Comparison of ENCODE assay signal across 12 mouse cellular contexts in the genomic region with DNA sequence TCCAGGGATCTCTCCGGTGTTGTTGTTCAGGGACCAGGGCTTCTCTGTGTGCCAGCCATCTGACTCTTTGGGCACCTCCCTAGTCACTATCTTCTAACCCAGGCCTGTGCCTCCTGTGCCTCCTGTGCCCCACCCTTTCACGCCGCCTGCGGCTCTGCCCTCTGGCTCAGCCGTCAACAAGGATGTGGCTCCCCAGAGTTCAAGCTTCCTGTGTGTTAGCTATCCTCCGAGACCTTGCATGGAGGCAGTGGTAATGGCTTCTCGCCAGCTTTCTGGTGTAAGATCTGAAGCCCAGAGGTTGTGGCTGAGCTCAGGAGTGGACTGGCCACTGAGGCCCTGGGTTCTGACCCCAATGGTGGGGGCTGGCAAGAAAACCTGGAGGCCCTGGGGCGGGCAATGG. TPM values are rescaled to one million over a fixed set of nuclear protein-coding genes. Genes with fewer than 3 reads are reported as not detected.
DNase-seq lines count a peak whose midpoint lies in the region; ATAC-seq and TF ChIP-seq lines count a peak whose summit lies in the region.
"Had no signal": no experiment of that assay in that cellular context is flagged by ENCODE, and none has a peak within 500 bp of the region (broad histone marks: within the 10 kb centered on the region; RNA-seq: fewer than 3 reads in every experiment).

No protein-coding gene starts in this region.

- DNase-seq in adrenal gland, postnatal 14 days, result peak; percentile 61
- no peak for DNase-seq in adrenal gland, adult 18-20 months (ENCODE audit: low spot score in 2 of 2)
- DNase-seq in lung, postnatal 0 days (ENCODE audit: low spot score), result peak; percentile 46
- no peak for DNase-seq in layer of hippocampus, postnatal 10 days (ENCODE audit: low spot score in 2 of 2)
- no peak for DNase-seq in right cerebral cortex, postnatal 36 days (ENCODE audit: low spot score in 2 of 2)
- no peak for DNase-seq in gastrocnemius, adult 2 months
- DNase-seq: cerebellum, postnatal 14 days; midbrain, embryonic 14.5 days; retina, postnatal 1 day had no signal

- no peak overlapping the region for H3K4me2 ChIP-seq in lung, postnatal 0 days (replicated peaks; ENCODE audit: low read depth, low read length)
- H3K4me2 ChIP-seq in stomach, embryonic 16.5 days (ENCODE audit: low read depth, low read length), result no peak overlapping the region

- H3K27ac ChIP-seq in lung, postnatal 0 days (ENCODE audit: low read length), result 0 out of 2 replicates have a peak overlapping the region, but pooled peaks have one; percentile 27
- H3K27ac ChIP-seq in stomach, embryonic 16.5 days (ENCODE audit: low read length), result no peak overlapping the region
- no peak overlapping the region for H3K27ac ChIP-seq in gastrocnemius, adult 2 months

- TF ChIP-seq CTCF in lung, postnatal 0 days (IDR thresholded peaks at IDR 0.05), result no peak
- no peak for TF ChIP-seq CTCF in gastrocnemius, adult 2 months (IDR thresholded peaks at IDR 0.05)

- H3K36me3 ChIP-seq in lung, postnatal 0 days (ENCODE audit: insufficient read depth, low read length), result no peaks in the 10 kb centered on the region
- no peaks in the 10 kb centered on the region for H3K36me3 ChIP-seq in stomach, embryonic 16.5 days (ENCODE audit: control insufficient read depth, insufficient read depth, low read length)

- no peaks in the 10 kb centered on the region for H3K27me3 ChIP-seq in lung, postnatal 0 days (replicated peaks; ENCODE audit: insufficient read depth, low read length)
- no peaks in the 10 kb centered on the region for H3K27me3 ChIP-seq in stomach, embryonic 16.5 days (ENCODE audit: control insufficient read depth, insufficient read depth, low read length)

- peaks cover 9% of the 10 kb centered on the region; the same call in 1 of the 2 replicates for H3K4me1 ChIP-seq in lung, postnatal 0 days (ENCODE audit: insufficient read depth, low read depth, low read length)
- H3K4me1 ChIP-seq in stomach, embryonic 16.5 days (ENCODE audit: control insufficient read depth, insufficient read depth, low read length), result peaks cover 15% of the 10 kb centered on the region

- no peaks in the 10 kb centered on the region for H3K9me3 ChIP-seq in lung, postnatal 0 days (ENCODE audit: low read length)
- no peaks in the 10 kb centered on the region for H3K9me3 ChIP-seq in stomach, embryonic 16.5 days (replicated peaks; ENCODE audit: control insufficient read depth, low read length)

- ATAC-seq in common myeloid progenitor, adult 5-6 weeks (replicated peaks; ENCODE audit: low read depth, poor library complexity, severe bottlenecking), result peak; percentile 91
- ATAC-seq in lung, postnatal 0 days, result peak; percentile 38
- peak; percentile 20; the same call in 1 of the 2 replicates for ATAC-seq in stomach, embryonic 16.5 days (ENCODE audit: insufficient read depth, low FRiP score)
- ATAC-seq: forebrain, embryonic 14.5 days had no signal

- intact Hi-C loops in gastrocnemius, adult 2 months (cut with DNase I), result no loop called here

- H3K4me3 ChIP-seq in lung, postnatal 0 days (ENCODE audit: low read depth, low read length), result no peak overlapping the region
- no peak overlapping the region for H3K4me3 ChIP-seq in stomach, embryonic 16.5 days (replicated peaks; ENCODE audit: low read length)
- H3K4me3 ChIP-seq in gastrocnemius, adult 2 months, result no peak overlapping the region

- WGBS in lung, postnatal 0 days, result 55% methylated on average over 8 of the region's 8 CpGs
- WGBS in stomach, embryonic 16.5 days, result 72% methylated on average over 8 of the region's 8 CpGs

- H3K9ac ChIP-seq in lung, postnatal 0 days (replicated peaks; ENCODE audit: low read depth), result no peak overlapping the region
- H3K9ac ChIP-seq in stomach, embryonic 16.5 days (ENCODE audit: low read length), result no peak overlapping the region

- TF ChIP-seq EP300 in lung, postnatal 0 days (IDR thresholded peaks at IDR 0.05), result no peak

RNA-seq across cellular contexts. Expression of gene Asap3, which starts 16.3 kb away (rescaled TPM):
- total RNA-seq in adrenal gland, postnatal 14 days (2021), result 3.4 and 3.8 TPM in 2 replicates
- 1 to 10 TPM; 1.6 to 2.8 TPM for total RNA-seq in adrenal gland, adult 18-20 months (2021)
- total RNA-seq in common myeloid progenitor, adult 5-6 weeks (2017), result not detected in 2 replicates
- 5.4 and 5.5 TPM in 2 replicates for polyA plus RNA-seq in lung, postnatal 0 days (2015; fragmentation: Nextera tagmentation; extraction: Ambion mirVana)
- polyA plus RNA-seq in stomach, embryonic 16.5 days (2015; fragmentation: Nextera tagmentation; extraction: Ambion mirVana), result 7.0 and 7.1 TPM in 2 replicates
- total RNA-seq in layer of hippocampus, postnatal 10 days (2021), result 1 to 10 TPM; 5.1 to 5.6 TPM
- total RNA-seq in gastrocnemius, adult 2 months (2021), result 1 to 10 TPM; 1.5 to 2.5 TPM

RNA-seq across cellular contexts. Expression of gene E2f2, which starts 17.7 kb away (rescaled TPM):
- total RNA-seq in adrenal gland, postnatal 14 days (2021), result 12.0 and 13.6 TPM in 2 replicates
- 1 to 10 TPM; 1.9 to 3.2 TPM for total RNA-seq in adrenal gland, adult 18-20 months (2021)
- 4.3 and 6.8 TPM in 2 replicates for total RNA-seq in common myeloid progenitor, adult 5-6 weeks (2017)
- 17.8 and 19.1 TPM in 2 replicates for polyA plus RNA-seq in lung, postnatal 0 days (2015; fragmentation: Nextera tagmentation; extraction: Ambion mirVana)
- 7.7 and 9.3 TPM in 2 replicates for polyA plus RNA-seq in stomach, embryonic 16.5 days (2015; fragmentation: Nextera tagmentation; extraction: Ambion mirVana)
- 1 to 10 TPM; 1.1 to 2.3 TPM for total RNA-seq in layer of hippocampus, postnatal 10 days (2021)
- total RNA-seq in gastrocnemius, adult 2 months (2021), result 1 to 10 TPM in 1 of 2 experiments, under 1 TPM in 1; 0.48 to 1.1 TPM

RNA-seq across cellular contexts. Expression of gene Id3, which starts 46.6 kb away (rescaled TPM):
- 91.3 and 98.0 TPM in 2 replicates for total RNA-seq in adrenal gland, postnatal 14 days (2021)
- total RNA-seq in adrenal gland, adult 18-20 months (2021), result 10 to 100 TPM; 47.4 to 77.7 TPM
- total RNA-seq in common myeloid progenitor, adult 5-6 weeks (2017), result 2.2 TPM in 1 of 2 replicates, not detected in the other
- 430 and 477 TPM in 2 replicates for polyA plus RNA-seq in lung, postnatal 0 days (2015; fragmentation: Nextera tagmentation; extraction: Ambion mirVana)
- 271 and 285 TPM in 2 replicates for polyA plus RNA-seq in stomach, embryonic 16.5 days (2015; fragmentation: Nextera tagmentation; extraction: Ambion mirVana)
- total RNA-seq in layer of hippocampus, postnatal 10 days (2021), result 100 to 1,000 TPM in 1 of 2 experiments, 10 to 100 TPM in 1; 80.3 to 101 TPM
- 10 to 100 TPM; 11.3 to 21.9 TPM for total RNA-seq in gastrocnemius, adult 2 months (2021)

RNA-seq across cellular contexts. Expression of gene Tcea3, which starts 57.6 kb away (rescaled TPM):
- 3.3 and 6.3 TPM in 2 replicates for total RNA-seq in adrenal gland, postnatal 14 days (2021)
- total RNA-seq in adrenal gland, adult 18-20 months (2021), result 1 to 10 TPM; 1.5 to 4.7 TPM
- not detected in 2 replicates for total RNA-seq in common myeloid progenitor, adult 5-6 weeks (2017)
- 26.8 and 29.1 TPM in 2 replicates for polyA plus RNA-seq in lung, postnatal 0 days (2015; fragmentation: Nextera tagmentation; extraction: Ambion mirVana)
- polyA plus RNA-seq in stomach, embryonic 16.5 days (2015; fragmentation: Nextera tagmentation; extraction: Ambion mirVana), result 23.9 and 29.1 TPM in 2 replicates
- total RNA-seq in layer of hippocampus, postnatal 10 days (2021), result under 1 TPM; 0.55 to 0.89 TPM
- total RNA-seq in gastrocnemius, adult 2 months (2021), result 100 to 1,000 TPM; 344 to 373 TPM

Comparison
In these comparisons a context has a peak if more than half of its experiments do, and no peak if none do; other contexts are left out.
1. DNase-seq: peak in adrenal gland, postnatal 14 days (single experiment) and lung, postnatal 0 days (single experiment); none in adrenal gland, adult 18-20 months (0 of 2), layer of hippocampus, postnatal 10 days (0 of 2), right cerebral cortex, postnatal 36 days (0 of 2) and gastrocnemius, adult 2 months (single experiment).
2. ATAC-seq: peak in every context shown above with its lines; median percentile 91 in common myeloid progenitor, adult 5-6 weeks; 38 in lung, postnatal 0 days; 20 in stomach, embryonic 16.5 days.